Mouse (Mus musculus) left cerebral cortex, postnatal 25 days (tissue): Measurements from ENCODE around the gene Ak9. TPM values are rescaled to one million over a fixed set of nuclear protein-coding genes. Genes with fewer than 3 reads are reported as not detected.

ENCODE experiments used
- DNase-seq, 2 experiments: peaks; one replicate each; pipeline ENCODE4 v3.0.0; 2022; ENCODE audit warnings: low spot score in 2 of 2, mixed read lengths in 1 of 2
- intact Hi-C: fragments of 180-260 bp; cut with DNase I; formaldehyde crosslinking; loops from one replicate; pipeline ENCODE4 v1.15.1; 2025
- total RNA-seq, 2 experiments: library from RNA; stranded (reverse); gene quantifications; 2 replicates each; pipeline ENCODE4 v1.2.3; 2021

The Ak9 gene
- total RNA-seq, 2 experiments from 2014 or later = 0.07 to 0.11 TPM

DNA sequence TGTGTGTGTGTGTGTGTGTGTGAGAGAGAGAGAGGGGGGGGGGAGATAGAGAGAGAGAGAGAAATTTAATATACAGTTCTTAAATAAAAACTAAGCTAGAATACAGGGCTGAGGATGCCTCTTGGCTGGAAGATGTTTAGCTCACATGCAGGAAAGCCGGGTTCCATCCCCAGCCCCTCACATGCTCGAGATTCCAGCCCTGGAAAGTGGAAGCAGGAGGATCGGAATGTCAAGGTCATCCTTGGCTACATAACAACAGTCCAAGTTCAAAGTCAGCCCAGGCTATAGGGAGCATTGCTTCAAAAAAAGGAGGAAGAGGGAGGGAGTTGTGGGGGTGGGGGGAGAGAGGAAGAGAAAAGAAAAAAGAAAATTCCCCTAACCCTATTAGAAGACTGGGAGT is 131.4 kb downstream of the Ak9 start:
- DNase-seq = no peak
- intact Hi-C loops = no loop called here

DNA sequence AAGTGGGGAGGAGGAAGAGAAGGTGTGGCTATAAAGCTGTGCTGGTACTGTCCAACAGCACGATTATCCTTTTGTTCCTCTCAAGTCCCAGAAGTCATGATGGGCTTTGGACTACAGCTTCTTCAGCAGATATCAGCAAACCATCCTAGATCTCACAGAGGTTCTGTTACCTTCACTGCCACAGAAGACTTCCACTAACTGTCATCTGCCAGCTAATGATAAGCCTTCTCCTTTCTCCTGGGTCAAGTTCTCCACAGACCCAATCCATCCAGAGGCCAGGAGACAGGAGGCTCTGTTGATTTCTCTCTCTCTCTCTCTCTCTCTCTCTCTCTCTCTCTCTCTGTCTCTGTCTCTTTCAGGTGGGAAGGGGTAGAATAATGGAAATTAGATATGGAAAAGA is 144.4 kb downstream of the Ak9 start:
- DNase-seq = no peak
- intact Hi-C loops = no loop called here

DNA sequence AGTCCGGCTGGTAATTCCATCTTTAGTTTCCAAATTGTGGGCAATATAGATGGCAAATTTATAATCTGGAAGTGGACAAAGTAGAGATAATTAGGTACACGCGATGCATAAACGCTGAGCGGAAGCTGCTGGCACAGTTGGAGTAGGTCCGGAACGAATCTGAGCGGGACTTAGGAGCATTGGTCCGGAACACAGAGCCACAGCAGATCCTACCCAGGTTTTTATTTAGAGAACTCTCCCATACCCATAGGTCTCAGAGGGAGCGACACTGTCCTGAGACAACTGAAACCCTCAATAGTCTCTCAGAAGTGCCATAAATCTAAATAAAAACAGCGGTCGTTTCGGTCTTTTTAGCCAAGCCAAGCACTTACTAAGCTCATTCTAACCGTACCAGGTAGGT is 145.9 kb downstream of the Ak9 start:
- intact Hi-C loops = loop anchor here (10.0 kb wide), 1 partner anchor 55 kb away; no protein-coding TSS in a partner anchor
- no peak for DNase-seq

DNA sequence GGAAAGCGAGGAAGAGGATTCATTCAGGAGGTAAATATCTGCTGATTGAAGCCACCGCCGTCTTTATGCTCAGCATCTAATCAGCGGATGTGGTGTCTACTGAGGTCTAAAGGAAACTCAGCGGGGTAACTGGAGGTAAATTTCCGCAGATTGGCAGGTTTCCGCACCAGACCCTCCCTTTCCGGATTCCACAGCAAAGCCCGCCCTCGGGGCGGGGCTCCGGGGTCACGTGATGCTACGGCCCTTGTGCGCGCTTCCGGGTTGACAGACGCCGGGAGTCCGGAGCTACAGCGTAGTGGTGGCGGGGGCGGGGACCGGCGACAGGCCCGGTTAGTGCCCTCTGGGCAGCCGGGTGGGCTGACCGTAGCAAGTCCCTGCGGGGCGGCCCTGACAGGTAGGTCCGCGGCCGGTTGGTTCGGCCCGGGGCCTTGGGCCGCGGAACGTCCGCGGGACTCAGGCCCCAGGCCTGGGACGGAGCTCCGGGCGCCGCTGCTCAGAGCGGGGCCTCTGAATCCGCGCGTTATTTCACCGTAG is 146.4 kb downstream of the Ak9 start, which contains the start of gene Zbtb24:
TSS of gene Zbtb24 (plus strand) at position 247 of the 534 bp plus-strand sequence.
- DNase-seq = peak; percentile 93 to 96
- intact Hi-C loops = loop anchor here (10.0 kb wide), 1 partner anchor 55 kb away; no protein-coding TSS in a partner anchor

DNA sequence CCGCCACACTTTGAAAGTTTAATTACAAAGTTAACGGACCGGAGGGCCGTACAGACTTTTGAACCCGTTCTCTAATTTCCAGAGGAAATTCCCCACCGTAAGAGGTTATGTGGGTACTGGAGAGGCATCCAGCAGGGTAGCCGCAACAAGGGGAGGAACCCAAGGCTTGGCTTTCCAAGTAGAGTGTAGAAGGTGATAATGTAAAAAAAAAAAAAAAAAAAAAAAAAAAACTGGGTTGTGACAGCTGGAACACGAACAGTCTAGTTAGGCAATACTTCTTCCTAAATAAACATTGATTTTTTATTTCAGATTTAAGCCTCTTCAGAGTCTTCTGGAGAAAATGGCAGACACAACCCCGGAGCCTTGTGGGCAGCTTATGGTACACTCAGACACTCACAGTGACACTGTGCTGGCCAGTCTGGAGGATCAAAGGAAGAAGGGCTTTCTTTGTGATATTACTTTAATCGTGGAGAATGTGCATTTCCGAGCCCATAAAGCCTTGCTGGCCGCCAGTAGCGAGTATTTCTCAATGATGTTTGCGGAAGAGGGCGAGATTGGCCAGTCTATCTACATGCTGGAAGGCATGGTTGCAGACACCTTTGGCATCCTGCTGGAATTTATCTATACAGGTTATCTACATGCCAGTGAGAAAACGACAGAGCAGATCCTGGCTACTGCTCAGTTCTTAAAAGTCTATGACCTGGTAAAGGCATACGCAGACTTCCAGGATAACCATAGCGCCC is 147.2 kb downstream of the Ak9 start:
- intact Hi-C loops = loop anchor here (10.0 kb wide), 1 partner anchor 54 kb away; no protein-coding TSS in a partner anchor
- no peak for DNase-seq

DNA sequence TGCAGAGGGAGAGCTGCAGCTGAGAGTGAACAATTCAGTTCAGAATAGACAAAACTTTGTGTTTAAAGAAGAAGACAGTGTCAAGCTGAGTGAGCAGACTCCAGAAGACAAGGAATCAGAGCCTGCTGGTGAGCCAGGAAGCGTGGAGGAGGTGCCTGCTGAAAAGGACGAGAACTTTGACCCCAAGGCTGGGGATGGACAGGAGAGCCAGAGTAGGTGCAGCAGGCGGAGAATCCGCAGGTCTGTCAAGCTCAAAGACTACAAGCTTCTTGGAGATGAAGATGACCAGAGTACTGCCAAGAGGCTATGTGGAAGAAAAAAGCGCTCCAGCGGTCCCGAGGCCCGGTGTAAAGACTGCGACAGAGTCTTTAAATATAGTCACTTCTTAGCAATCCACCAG is 147.9 kb downstream of the Ak9 start:
- intact Hi-C loops = loop anchor here (10.0 kb wide), 1 partner anchor 53 kb away; no protein-coding TSS in a partner anchor
- DNase-seq = no peak

DNA sequence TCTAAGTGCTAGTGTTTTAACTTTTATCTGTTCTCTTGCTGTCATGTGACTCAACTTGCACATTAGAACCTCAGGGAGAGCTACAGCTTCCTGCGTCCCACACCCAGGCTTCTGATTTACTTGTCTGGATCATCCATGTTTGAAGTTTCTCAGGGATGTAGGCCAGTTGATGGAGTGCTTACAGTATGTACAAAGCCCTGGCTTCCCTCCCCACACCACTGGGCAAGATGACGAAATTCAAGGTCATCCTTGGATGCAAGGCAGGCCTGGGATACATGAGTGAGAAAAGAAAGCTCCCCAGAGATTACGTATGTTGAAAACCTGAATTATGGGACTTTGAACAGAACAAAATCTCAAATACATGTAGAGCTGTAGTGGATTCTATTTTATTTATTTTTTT is 149.0 kb downstream of the Ak9 start:
- intact Hi-C loops = loop anchor here (10.0 kb wide), 1 partner anchor 52 kb away; no protein-coding TSS in a partner anchor
- DNase-seq = no peak

DNA sequence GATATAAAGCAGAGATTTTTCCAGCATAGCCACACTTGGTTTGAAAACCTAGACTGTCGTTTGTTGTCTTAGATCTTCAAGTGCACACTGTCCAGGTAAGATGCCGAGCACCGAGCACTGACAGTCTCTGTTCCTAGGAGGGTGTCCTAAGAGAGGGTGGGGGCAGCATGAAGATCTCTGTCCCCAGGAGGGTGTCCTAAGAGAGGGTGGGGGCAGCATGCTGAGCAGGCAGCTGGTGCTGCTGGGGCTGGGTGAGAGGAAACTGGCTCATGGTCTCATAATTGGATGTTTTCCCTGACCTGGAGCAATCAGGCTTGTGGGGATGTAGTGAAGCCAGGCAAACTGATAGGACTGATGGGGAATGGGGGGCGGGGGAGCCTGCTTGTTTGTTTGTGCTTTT is 156.2 kb downstream of the Ak9 start:
- intact Hi-C loops = loop anchor here (10.0 kb wide), 1 partner anchor 45 kb away; no protein-coding TSS in a partner anchor
- no peak for DNase-seq

DNA sequence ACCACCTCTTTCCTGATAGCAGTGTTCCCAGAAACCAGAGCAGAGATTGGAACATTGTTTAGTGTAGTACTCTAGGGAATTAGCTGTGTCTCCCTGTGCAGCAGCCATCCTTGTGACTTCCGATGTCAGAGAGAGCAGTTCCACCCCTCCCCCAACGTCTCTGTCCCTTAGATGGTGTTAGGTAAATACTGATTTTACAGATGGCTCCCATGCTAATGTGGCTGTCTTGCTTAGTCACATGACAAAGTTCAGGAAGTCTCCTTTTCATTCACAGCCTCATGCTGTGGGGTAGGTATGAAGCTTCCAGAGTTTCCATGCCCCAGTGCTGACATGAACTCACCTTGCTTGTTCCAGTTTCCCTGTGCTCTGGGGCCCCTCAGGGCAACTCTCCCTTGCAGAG is 156.7 kb downstream of the Ak9 start:
- intact Hi-C loops = no loop called here
- no peak for DNase-seq

DNA sequence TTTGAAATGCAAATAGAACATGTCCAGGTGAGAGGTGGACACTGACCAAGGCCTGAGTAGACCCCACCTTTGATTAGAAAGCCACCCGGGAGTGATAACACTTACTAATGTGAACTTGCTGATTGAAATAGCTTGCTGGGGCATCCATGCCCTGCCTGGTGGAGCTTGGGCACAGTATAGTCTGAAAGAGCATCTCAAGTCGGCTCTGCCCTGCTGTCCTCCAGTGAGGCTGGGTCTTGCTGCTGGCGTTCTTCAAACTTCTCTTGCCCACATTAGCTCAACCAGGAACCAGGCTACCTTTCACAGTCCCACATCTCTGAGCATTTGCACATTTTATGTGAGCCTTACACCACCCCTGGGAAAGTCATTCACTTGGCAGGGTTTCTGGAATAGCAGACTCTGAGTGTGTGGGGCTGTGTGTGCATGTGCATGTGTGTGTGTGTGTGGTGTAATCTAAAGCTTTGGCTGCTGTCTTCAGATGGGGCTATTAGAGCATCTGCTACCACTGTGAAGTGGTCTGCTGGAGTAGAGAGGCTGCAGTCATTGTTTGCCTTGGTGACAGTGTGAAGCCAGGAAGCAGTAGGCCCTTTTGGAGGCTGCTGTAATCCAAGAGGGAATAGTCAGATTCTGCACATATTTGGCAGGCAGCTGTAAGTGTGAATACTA is 157.4 kb downstream of the Ak9 start:
- intact Hi-C loops = no loop called here
- DNase-seq = peak in 1 of 2 experiments; percentile 66

DNA sequence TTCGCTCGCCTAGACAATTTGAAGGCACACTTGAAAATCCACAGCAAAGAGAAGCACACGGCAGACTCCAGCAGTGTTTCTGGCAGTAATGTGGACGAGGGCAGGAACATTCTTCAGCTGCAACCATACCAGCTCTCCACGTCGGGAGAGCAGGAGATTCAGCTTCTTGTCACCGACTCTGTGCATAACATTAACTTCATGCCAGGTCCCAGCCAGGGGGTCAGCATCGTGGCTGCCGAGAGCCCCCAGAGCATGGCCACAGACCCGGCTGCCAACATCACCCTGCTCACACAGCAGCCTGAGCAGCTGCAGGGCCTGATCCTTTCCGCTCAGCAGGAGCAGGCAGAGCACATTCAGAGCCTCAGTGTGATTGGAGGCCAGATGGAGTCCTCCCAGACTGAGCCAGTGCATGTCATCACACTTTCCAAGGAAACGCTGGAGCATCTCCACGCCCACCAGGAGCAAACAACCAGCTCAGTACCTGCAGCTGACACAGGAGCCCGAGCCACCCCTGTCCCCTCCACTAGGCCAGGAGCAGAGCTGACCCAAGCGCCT is 160.7 kb downstream of the Ak9 start:
- DNase-seq = no peak
- intact Hi-C loops = no loop called here

DNA sequence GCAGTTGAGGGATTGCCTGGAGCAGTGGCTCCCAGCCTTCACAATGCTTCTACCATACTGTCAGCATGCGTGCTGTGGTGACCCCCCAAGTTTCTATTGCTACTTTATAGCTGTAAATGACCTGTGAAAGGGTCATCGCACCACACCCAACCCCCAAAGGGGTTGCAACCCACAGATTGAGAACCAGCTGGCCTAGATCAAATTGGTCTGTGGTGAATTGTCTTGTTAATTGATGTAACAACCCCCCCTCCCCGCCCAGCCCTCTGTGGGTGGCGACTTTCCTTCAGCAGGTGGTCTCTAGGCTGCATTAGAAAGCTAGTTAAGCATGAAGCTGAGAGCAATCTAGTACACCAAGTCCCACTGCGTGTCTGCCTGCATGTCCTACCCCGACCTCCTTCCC is 163.5 kb downstream of the Ak9 start:
- intact Hi-C loops = no loop called here
- no peak for DNase-seq

DNA sequence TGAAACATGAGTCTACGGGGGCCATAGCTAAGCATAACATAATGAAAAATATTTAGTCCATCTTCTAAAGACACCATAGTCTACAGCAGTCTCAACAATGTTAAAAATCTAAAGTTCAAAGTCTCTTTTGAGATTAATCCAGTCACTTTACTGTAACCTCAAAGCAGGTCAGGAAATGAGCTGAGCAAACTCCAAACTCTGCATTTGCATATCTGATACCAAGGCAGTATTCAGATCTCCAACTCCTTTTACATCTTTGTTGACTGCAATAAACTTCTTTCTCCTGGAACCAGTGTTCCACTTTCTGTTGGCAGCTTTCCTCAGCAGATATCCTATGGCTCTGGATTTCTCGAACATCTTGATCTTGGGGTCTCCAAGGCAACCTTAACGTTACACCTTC is 166.9 kb downstream of the Ak9 start:
- intact Hi-C loops = no loop called here
- no peak for DNase-seq

DNA sequence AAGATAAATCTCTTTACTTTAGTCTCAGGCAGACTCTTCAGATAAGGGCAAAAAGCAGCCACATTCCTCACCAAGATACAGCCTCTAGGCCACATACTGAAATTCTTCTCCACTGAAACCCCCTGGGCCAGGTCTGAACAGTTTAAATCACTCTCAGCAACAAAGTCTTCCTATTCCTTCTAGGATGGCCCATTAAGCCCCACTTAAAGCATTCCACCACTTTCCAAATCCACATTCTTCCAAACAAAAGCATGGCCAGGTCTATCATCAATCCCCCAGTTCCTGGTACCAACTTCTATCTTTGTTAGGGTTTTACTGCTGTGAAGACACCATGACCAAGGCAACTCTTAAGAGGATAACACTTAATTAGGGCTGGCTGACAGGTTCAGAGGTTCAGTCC is 168.8 kb downstream of the Ak9 start:
- intact Hi-C loops = no loop called here

DNA sequence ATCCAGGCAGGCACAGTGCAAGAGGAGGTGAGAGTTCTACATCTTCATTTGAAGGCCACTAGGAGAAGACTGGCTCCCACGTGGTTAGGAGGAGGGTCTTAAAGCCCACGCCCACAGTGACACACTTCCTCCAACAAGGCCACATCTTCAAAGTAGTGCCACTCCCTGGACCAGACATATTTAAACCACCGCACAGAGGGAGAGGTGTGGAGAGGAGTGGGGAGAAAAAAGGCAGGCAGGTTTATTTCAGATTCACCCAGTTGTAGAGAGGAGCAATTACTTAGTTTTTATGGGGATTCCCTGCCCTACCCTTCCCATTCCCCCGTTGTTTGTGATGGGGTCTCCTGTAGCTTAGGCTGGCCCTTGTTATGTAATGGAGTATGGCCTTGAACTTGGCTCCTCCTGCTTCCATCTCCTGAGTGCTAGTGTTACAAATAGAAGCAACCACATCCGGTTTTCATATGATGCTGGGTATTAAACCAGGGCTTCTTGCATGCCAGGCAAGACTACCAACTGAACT is 169.2 kb downstream of the Ak9 start:
- no peak for DNase-seq

More for the DNA sequence above, 168.8 kb downstream of the Ak9 start:
- DNase-seq = no peak

DNA sequence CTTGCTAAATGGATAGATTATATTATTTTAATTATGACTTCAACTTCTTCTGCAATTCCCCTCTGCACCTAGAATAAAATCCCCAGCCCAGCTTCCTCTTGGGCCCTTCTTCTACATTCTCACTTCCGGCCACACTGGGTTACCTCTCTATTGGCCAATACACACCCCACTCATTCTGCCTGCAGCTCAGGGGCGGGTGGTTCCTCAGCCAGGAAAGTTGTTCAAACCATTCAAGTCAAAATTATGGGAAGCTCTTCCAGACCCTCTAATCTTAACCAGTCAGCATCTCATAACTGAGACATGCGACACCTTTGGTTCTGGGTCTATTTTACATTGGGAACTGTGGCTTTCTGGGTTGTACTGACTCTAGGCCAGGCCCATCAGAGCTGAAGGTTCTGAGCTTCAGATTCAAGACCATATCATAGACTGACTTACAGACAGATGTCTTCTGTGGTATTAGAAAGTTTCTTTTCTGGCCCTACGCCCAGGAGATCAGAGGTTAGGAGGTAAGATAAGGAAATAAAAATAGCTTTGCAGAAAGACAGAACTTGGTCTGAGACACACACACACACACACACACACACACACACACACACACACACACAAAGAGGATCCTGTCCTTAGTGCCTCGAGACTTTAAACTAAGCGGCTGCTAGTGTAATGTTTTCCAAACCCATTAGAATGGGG is 170.1 kb downstream of the Ak9 start:
- DNase-seq = no peak
- intact Hi-C loops = no loop called here

More for the DNA sequence above, 169.2 kb downstream of the Ak9 start:
- intact Hi-C loops = no loop called here

DNA sequence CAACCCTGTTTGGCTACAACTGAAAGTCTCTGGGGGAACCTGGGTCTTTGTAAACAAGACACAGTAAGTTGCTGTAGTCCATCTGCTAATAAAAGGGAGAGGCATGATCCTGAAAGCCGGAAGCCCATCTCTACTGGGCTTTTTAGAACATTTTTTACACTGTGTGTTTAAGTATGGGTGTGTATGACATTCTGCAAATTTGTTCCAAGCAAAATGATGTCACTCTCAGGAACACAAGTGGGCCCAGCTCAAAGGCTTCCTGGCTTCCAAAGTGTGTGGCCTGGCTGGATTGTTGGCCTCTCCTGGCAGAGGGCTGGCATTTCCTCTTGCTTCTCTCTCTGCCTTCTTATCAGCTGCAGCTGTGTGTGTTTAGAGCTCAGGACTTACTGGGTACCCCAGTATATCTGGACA is 171.2 kb downstream of the Ak9 start:
- DNase-seq = no peak
- intact Hi-C loops = no loop called here

DNA sequence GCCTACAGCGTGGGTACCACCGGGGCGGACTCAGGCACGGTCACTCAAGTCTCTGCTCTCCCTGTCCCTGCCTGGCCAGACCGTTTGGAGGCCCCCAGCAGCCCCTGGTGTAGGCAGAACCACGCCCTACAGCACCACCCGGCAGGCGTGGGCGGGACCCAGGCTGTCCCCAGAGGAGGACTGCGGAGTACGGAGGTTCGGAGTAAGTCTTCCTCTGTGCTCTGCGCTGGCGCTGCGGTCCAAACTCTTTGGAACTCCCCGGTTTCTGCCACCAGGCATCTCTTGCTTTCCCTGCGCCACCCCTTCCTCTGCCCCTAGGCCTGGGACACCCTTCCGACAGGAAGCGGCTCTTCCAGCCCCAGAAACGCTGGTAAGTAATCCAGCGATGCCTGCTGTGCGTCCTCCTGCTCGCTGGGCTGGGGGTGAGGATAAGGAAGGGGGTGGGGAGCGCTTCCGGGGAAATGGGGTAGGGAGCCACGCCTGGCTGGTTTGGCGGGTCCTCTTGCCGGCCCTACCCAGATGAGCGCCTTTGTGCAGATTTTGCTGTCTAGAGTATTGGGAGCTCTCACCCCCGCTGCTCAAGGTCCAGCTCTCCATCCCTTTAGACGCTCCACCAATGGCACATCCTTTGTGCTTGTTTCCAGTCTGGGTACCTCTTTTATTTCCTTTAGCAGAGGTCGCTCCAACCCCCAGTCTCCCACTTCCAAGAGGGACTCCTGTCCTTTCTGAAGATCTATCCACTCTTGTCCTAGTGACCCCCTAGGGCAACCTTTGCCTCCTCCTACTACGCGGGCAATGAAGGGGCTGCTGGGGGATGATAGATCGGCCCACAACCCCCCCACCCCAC is 172.6 kb downstream of the Ak9 start, which contains the start of gene Mical1:
TSS of gene Mical1 (plus strand) at position 144 of the 847 bp plus-strand sequence.
- DNase-seq = peak; percentile 26 to 54

DNA sequence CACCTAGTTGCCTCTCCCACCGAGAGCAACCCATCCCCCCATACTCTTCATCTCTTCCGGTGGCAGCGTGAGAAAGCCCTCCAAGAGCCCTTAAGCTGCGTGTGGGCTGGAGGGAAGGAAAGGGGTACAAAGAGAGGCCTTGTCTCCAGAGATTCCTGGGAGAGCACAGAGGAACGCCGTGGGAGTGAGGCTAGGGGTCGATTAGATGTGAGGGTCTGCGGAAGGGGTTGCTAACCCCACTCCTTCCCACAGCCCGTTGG is 173.2 kb downstream of the Ak9 start:
- DNase-seq = no peak
- intact Hi-C loops = no loop called here

More for the DNA sequence above, 172.6 kb downstream of the Ak9 start, which contains the start of gene Mical1:
- intact Hi-C loops = no loop called here
